Mouse (Mus musculus): Measurements from ENCODE around the gene Nol12.
A peak's percentile ranks its signal among the peaks of the same experiment; 100 is the strongest.

Gene Nol12

GRCm38 (mm10) chr15:78948152-78948725 is 13.5 kb downstream of the Nol12 start:
- DNase-seq (ENCODE audit: low spot score in 2 of 2) = no peak

- no peak for DNase-seq (ENCODE audit: low spot score in 2 of 2)
These were observed 14.2 kb downstream of the Nol12 start for GRCm38 (mm10) chr15:78948883-78949282.

GRCm38 (mm10) chr15:78955663-78956062 is 20.9 kb downstream of the Nol12 start:
- no peak for DNase-seq (ENCODE audit: low spot score in 2 of 2)

GRCm38 (mm10) chr15:78956351-78956750 is 21.6 kb downstream of the Nol12 start:
- DNase-seq (ENCODE audit: low spot score in 2 of 2) = no peak

- DNase-seq (ENCODE audit: low spot score in 2 of 2) = no peak
These were observed 22.3 kb downstream of the Nol12 start for GRCm38 (mm10) chr15:78957021-78957420.

- no peak for DNase-seq (ENCODE audit: low spot score in 2 of 2)
These were observed 24.8 kb downstream of the Nol12 start for GRCm38 (mm10) chr15:78959537-78959936.

GRCm38 (mm10) chr15:78960088-78960487 is 25.4 kb downstream of the Nol12 start:
- no peak for DNase-seq (ENCODE audit: low spot score in 2 of 2)

- no peak for DNase-seq (ENCODE audit: low spot score in 2 of 2)
These were observed 28.2 kb downstream of the Nol12 start for GRCm38 (mm10) chr15:78962885-78963284.

GRCm38 (mm10) chr15:78971626-78972025 is 36.9 kb downstream of the Nol12 start:
- DNase-seq (ENCODE audit: low spot score in 2 of 2) = no peak

- no peak for DNase-seq (ENCODE audit: low spot score in 2 of 2)
These were observed 39.2 kb downstream of the Nol12 start for GRCm38 (mm10) chr15:78973950-78974349.

- DNase-seq (ENCODE audit: low spot score in 2 of 2) = no peak
These were observed 43.0 kb downstream of the Nol12 start for GRCm38 (mm10) chr15:78977676-78978159.

GRCm38 (mm10) chr15:78978875-78979274 is 44.1 kb downstream of the Nol12 start:
- DNase-seq (ENCODE audit: low spot score in 2 of 2) = no peak

- no peak for DNase-seq (ENCODE audit: low spot score in 2 of 2)
These were observed 45.4 kb downstream of the Nol12 start for GRCm38 (mm10) chr15:78980084-78980483.

- peak in 1 of 2 experiments; percentile 27 for DNase-seq (ENCODE audit: low spot score in 2 of 2)
These were observed 48.1 kb downstream of the Nol12 start for GRCm38 (mm10) chr15:78982658-78983435.

- DNase-seq (ENCODE audit: low spot score in 2 of 2) = no peak
These were observed 48.9 kb downstream of the Nol12 start for GRCm38 (mm10) chr15:78983436-78984285.

- DNase-seq (ENCODE audit: low spot score in 2 of 2) = no peak
These were observed 49.6 kb downstream of the Nol12 start for GRCm38 (mm10) chr15:78984286-78984778.

- no peak for DNase-seq (ENCODE audit: low spot score in 2 of 2)
These were observed 51.9 kb downstream of the Nol12 start for GRCm38 (mm10) chr15:78986536-78987220.

- DNase-seq (ENCODE audit: low spot score in 2 of 2) = peak; percentile 70 to 80
These were observed 53.8 kb downstream of the Nol12 start for GRCm38 (mm10) chr15:78988499-78988971.

GRCm38 (mm10) chr15:78989152-78990092 is 54.7 kb downstream of the Nol12 start:
- no peak for DNase-seq (ENCODE audit: low spot score in 2 of 2)

- no peak for DNase-seq (ENCODE audit: low spot score in 2 of 2)
These were observed 55.3 kb downstream of the Nol12 start for GRCm38 (mm10) chr15:78990093-78990463.

All from frontal cortex, postnatal 14 days (tissue).